Mouse (Mus musculus) retina, adult 2 months (tissue): Measurements from ENCODE around the gene Iffo2.

Experiments
- DNase-seq: peaks from one replicate; pipeline ENCODE4 v3.0.0-alpha.2; 2012; ENCODE audit warnings: low read depth, low spot score

Gene Iffo2

DNA sequence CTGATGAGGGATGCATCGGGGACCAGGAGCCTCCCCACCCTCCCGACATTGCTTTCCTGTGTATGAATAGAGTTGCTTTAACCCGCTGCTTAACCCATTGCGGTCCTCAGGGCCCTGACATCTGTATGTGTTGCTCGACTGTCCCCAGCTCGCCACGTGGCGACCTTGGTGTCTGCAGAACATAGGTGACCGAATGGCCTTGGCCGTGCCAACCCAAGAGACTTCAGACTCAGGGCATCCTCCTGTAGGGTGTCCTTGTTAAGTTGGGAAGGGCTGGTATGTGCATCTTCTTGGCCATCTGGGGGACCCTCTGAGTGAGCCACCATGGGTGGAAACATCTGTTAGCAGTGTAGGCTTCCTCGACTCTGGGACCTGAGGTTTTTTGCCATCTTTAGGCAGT, 74.9 kb downstream of the Iffo2 start:
- no peak for DNase-seq

- no peak for DNase-seq
Observed at GRCm38 (mm10) chr4:139606732-139607131, 76.4 kb downstream of the Iffo2 start.

- DNase-seq, result no peak
Observed at GRCm38 (mm10) chr4:139608975-139609374, 78.6 kb downstream of the Iffo2 start.

- no peak for DNase-seq
Observed at GRCm38 (mm10) chr4:139610954-139611353, 80.6 kb downstream of the Iffo2 start.

- peak; percentile 52 for DNase-seq
Observed at GRCm38 (mm10) chr4:139611542-139611953, 81.2 kb downstream of the Iffo2 start.

- no peak for DNase-seq
Observed at GRCm38 (mm10) chr4:139614524-139615260, 84.3 kb downstream of the Iffo2 start.

GRCm38 (mm10) chr4:139616276-139617000, 86.1 kb downstream of the Iffo2 start:
- no peak for DNase-seq

DNA sequence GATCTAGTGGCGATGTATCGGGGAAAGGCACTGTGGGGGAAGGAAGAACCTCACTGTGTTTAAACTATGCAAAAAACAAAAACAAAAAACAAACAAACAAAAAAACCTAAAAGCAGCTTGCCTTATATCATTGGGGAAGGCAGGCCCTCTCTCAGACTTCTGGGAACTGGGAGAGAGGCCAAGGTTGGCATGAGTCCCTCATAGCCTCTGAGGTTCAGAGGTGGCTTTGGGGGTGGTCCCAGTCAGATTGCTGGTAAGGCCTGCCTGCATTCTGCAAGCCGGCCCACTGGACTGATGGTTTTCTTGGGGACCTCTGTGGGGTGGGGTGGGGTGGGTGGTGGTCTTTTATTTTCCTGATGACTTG, 86.6 kb downstream of the Iffo2 start:
- DNase-seq, result no peak

DNA sequence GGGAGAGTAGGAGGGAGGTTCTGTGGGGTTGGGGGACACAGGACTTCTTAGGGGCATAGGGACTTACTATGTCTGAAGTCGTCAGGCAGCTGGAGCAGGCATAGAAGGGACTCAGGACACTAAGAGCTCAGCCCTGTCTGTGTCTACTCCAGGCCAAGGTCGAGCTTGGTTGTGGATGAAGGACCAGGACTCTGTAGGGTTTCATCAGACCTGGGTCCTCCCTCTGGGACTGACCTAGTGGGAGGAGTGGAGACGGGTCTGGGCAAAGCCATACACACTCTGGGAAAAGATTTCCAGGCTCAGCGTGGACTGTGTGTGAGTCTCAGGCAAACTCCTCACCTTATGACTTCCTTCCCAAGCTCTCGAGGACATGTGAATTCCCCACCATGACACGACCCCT, 89.4 kb downstream of the Iffo2 start:
- no peak for DNase-seq

GRCm38 (mm10) chr4:139622373-139623282, 92.3 kb downstream of the Iffo2 start, which contains the start of gene Aldh4a1:
Gene Aldh4a1, plus strand, starts transcription at chr4:139622866.
- DNase-seq, result peak; percentile 97

GRCm38 (mm10) chr4:139623434-139624115, 93.2 kb downstream of the Iffo2 start:
- no peak for DNase-seq

DNA sequence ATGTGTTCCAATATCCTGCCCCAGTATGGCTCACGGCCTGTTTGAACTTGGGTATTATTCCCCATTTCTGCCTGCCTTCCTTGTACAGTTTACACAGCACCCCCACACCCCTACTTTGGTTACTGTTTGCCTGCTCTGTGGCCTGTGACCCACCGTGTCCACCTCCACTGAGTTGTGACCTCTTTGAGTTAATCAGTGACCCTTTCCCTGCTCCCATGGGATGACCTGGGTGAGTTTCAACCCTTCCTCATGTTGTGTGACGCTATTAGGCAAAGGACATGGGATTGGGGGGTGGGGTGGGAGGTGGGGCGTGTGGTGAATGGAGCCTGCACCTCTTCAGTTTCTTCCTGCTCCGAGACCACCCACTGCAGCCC, 93.8 kb downstream of the Iffo2 start:
- no peak for DNase-seq

GRCm38 (mm10) chr4:139624706-139625105, 94.4 kb downstream of the Iffo2 start:
- DNase-seq, result no peak

DNA sequence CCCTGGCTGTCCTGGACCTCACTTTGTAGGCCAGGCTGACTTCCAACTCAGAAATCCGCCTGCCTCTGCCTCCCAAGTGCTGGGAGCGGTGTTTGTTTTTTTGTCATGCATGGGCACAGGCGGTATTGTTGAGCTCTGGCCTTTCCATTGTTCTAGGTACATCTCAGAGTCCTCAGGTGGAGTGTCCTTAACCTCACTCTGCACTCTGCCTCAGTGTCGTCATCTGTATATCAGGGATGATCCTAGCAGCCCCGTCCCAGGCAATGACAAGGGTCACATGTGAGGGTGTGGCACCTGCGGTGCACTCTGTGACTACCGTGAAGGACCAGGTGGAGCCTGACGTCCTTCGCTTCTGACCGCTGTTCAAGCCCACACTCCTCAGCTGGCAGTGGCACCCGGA, 97.0 kb downstream of the Iffo2 start:
- DNase-seq, result no peak

GRCm38 (mm10) chr4:139630171-139630570, 99.8 kb downstream of the Iffo2 start:
- DNase-seq, result no peak

GRCm38 (mm10) chr4:139631141-139631540, 100.8 kb downstream of the Iffo2 start:
- DNase-seq, result no peak

DNA sequence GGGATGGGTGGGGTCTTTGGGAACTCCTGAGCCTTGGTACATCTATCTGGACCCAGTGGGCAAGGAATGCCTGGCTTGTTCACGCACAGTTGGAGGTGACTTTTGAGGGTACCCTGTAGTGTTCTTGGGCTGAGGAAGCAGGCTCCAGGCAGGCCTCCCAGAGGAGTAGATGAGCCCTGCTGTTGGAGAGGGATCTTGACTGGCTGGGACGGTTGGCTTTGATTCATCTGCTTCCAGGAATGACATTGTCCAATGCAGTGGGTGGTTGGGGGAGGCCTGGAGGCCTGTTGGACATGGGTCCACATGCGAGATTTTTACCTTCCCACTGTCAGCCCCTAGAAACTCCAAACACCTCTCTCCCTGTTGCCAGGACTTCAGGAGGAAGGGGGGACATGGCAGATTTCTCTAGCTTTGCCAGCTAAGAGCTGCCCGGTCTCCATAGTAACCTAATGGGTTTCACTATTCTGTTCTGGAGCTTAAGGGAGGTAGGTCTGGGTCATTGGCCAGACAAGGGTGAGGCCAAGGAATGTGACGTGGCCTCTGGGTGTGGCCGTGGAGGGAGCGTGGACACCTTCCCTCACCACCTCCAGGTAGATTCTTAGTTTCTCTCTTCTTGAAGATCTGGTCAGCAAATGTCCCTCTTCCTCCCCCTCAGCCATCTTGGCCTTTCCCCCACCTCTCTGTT, 101.4 kb downstream of the Iffo2 start:
- DNase-seq, result no peak

- DNase-seq, result no peak
Observed at GRCm38 (mm10) chr4:139632254-139632580, 101.9 kb downstream of the Iffo2 start.

DNA sequence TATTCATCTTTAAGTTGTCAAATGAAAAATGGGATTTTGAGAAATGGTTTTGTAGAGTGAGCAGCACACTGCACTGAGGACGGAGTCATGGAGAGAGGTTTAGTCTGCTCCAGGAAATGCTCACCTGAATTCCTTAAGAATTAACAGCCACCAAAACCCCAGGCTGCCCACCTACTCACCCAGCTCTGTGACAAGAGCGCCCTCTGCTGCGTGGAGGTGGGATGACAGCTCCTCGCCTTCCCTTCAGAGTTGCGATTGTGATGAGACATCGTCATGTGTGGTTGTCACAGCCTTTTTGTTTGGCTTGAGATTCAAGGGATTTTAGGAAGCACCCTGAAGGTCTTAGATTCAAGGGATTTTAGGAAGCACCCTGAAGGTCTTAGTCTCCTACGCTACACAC, 106.0 kb downstream of the Iffo2 start:
- DNase-seq, result no peak

DNA sequence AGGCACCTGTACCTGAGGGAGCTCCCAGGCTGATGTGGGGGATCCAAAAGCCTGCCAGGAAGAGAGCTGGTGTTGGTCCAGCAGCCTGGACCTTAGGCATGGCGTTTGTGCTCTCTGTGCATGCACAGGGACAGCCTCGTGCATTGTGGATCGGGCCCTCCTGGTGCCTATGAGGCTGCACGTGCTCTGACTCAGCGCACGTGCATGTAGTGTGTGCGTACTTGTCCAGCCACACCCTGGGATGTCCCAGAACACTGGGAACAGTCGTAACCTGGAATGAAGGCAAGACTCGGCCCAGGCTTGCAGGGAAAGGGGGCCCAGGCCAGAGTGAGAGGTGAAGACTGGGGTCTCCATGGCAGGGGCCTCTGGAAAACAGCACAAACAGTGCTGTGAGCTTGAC, 107.5 kb downstream of the Iffo2 start:
- no peak for DNase-seq

DNA sequence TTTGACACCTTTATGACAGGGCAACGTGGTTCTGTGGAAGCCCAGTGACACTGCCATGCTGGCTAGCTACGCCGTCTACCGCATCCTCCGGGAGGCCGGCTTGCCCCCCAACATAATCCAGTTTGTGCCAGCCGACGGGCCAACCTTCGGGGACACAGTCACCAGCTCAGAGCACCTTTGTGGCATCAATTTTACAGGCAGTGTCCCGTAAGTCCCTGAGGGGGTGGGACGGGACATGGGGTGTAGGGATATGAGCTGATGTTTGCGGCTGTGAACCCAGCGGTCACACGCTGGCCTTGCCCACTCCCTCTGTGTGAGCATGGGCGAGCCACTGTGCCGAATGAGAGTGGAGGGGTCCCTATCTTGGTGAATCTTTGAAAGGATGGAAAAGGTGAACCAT, 108.0 kb downstream of the Iffo2 start:
- no peak for DNase-seq
